Mouse (Mus musculus) thymus, adult 2 months (tissue): ENCODE results near the gene Fgfr2. TPM values are rescaled to one million over a fixed set of nuclear protein-coding genes. Genes with fewer than 3 reads are reported as not detected.

Experiments used
- DNase-seq: peaks from one replicate; pipeline ENCODE4 v3.0.0; 2021
- H3K27ac ChIP-seq: fragments of 200-500 bp; 2 replicates; pipeline ENCODE4 v1.5.1; 2012; ENCODE audit warnings: low read length, control low read depth; ENCODE audit not compliant: control insufficient read depth, insufficient read depth
- H3K27me3 ChIP-seq: fragments of 200-500 bp; 2 replicates; pipeline ENCODE4 v1.6.1; 2012; ENCODE audit warnings: mild to moderate bottlenecking, low read length, moderate library complexity, mixed read lengths; ENCODE audit not compliant: control insufficient read depth, insufficient read depth
- H3K36me3 ChIP-seq: fragments of 200-500 bp; 2 replicates; pipeline ENCODE4 v1.6.1; 2012; ENCODE audit warnings: mild to moderate bottlenecking, low read length, moderate library complexity; ENCODE audit not compliant: control insufficient read depth, insufficient read depth
- H3K4me1 ChIP-seq: fragments of 200-500 bp; replicated peaks from 2 replicates; pipeline ENCODE4 v1.6.1; 2012; ENCODE audit warnings: low read length; ENCODE audit not compliant: control insufficient read depth, insufficient read depth
- H3K4me3 ChIP-seq: fragments of 200-500 bp; 2 replicates; pipeline ENCODE4 v1.5.1; 2012; ENCODE audit warnings: mild to moderate bottlenecking, low read length, control low read depth, moderate library complexity; ENCODE audit not compliant: control insufficient read depth, insufficient read depth
- CTCF ChIP-seq: fragments of 200-500 bp; IDR thresholded peaks from 2 replicates; pipeline ENCODE4 v1.5.1; 2012; ENCODE audit warnings: mild to moderate bottlenecking, control low read depth, low read length, moderate library complexity, borderline replicate concordance; ENCODE audit not compliant: control insufficient read depth, poor library complexity, insufficient read depth; ENCODE audit errors: extremely low read depth
- POLR2A ChIP-seq: fragments of 200-500 bp; IDR thresholded peaks from 2 replicates; pipeline ENCODE4 v1.6.1; 2012; ENCODE audit warnings: mild to moderate bottlenecking, low read length, control low read depth, moderate library complexity; ENCODE audit not compliant: control insufficient read depth, poor library complexity, insufficient read depth; ENCODE audit errors: extremely low read depth
- WGBS: fragments of 180-500 bp; shearing (Covaris S2); methylation state at CpG from one replicate; pipeline ENCODE4 v1.1.7; 2018; 5-methylcytosine and 5-hydroxymethylcytosine counted together
- polyA plus RNA-seq: library from polyadenylated mRNA; depleted of rRNA; stranded (reverse); fragments of >200 nt; gene quantifications from 2 replicates; pipeline ENCODE4 v1.2.3, GENCODE M21; 2012

The Fgfr2 gene
- polyA plus RNA-seq, 1 experiment: 12.1 TPM

DNA sequence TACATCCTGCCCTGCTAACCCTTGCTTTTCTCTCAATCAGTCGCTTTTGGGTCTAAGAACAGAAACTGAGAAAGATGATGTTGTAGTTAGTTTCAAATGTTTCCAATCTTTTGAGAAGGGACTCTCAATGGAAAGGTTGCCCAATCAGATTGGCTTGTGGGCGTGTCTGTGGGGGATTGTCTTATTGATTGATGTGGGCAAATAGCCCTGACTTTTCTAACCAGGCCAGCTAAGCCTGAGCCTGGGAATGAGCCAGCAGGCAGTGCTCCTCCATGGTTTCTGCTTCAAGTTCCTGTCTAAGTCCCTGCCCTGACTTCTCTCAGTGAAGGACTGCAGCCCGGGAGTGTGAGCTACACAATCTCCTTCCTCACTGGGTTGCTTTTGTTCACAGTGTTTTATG is 2133.8 kb downstream of the Fgfr2 start:
- 80% methylated on average over 3 of the region's 3 CpGs for WGBS
- DNase-seq: no peak
- no peaks in the 10 kb centered on the region for H3K4me1 ChIP-seq
- H3K4me3 ChIP-seq: no peak overlapping the region
- H3K36me3 ChIP-seq: no peaks in the 10 kb centered on the region
- H3K27ac ChIP-seq: no peak overlapping the region
- H3K27me3 ChIP-seq: no peaks in the 10 kb centered on the region
- no peak for TF ChIP-seq CTCF
- no peak for TF ChIP-seq POLR2A

DNA sequence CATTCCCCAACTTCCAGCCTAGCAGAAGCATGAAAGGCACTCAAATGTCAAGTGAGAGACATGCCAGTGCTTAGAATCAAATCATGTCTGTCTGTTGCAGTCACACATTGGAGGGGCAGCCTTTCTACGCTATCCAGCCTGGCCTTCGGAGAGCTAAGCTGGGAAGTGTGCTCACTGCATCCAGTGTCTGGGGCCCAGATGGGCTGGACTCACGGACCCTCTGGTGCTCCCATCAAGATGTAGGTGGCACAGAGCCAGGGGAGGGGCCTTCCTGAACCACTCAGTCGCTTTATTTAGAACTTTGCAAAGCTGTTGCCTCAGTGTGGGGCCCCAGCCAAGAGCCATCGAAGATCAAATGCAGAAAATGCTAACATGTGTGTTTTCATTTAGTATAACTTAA is 2135.0 kb downstream of the Fgfr2 start:
- Histone ChIP-seq H3K27ac (no peak overlapping the region), H3K4me3 (no peak overlapping the region), H3K36me3 (no peaks in the 10 kb centered on the region), H3K27me3 (no peaks in the 10 kb centered on the region), H3K4me1 (no peaks in the 10 kb centered on the region)
- 83% methylated on average over 5 of the region's 5 CpGs for WGBS
- DNase-seq: no peak
- no peak for TF ChIP-seq POLR2A
- TF ChIP-seq CTCF: no peak

DNA sequence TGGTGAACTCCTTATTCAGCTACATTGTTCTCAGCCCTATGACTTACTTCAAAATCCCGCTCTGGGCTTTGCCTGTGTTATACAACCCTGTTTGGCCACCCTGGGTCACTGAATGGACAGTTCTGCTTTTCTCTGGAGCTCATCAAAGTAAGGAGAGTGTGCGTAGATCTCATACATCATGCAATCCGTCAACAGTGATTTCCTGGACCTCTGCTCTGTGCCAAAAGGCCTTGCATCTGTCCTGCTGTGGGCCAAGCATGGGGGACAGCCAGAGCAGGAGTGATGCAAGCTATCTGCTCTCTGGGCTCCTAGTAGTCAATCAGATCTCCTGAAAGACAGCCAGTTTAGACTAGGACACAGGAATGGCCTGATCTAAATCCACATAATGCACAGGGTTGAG is 2137.4 kb downstream of the Fgfr2 start:
- Histone ChIP-seq H3K4me3 (no peak overlapping the region), H3K27ac (no peak overlapping the region)
- WGBS: 91% methylated on average over 3 of the region's 3 CpGs

DNA sequence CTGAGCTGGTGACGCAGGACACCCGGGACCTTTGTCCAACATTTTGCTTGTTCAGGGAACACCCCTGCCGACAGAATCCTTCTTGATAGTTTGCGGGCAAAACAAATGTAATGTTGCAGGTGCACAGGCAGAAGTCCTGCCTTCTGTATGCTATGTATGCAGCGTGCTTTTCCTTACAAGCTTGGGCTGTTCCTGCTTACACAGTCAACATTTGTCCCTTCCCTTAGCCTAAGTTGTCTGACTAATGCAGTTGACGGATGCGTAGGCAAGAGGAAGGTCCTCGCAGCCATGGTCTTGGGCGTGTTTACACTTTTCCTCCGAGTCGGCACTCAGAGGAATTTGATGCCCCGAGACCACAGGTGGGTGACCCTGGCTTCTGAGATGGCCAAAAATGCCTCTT is 2138.0 kb downstream of the Fgfr2 start:
- no peak for DNase-seq
- WGBS: 92% methylated on average over 12 of the region's 12 CpGs
- Histone ChIP-seq H3K4me3 (no peak overlapping the region), H3K4me1 (no peaks in the 10 kb centered on the region), H3K36me3 (no peaks in the 10 kb centered on the region), H3K27ac (no peak overlapping the region), H3K27me3 (no peaks in the 10 kb centered on the region)
- TF ChIP-seq POLR2A (no peak), CTCF (no peak)

More for the DNA sequence above, 2137.4 kb downstream of the Fgfr2 start:
- H3K36me3 ChIP-seq: no peaks in the 10 kb centered on the region
- no peak for DNase-seq
- H3K4me1 ChIP-seq: no peaks in the 10 kb centered on the region
- H3K27me3 ChIP-seq: no peaks in the 10 kb centered on the region
- no peak for TF ChIP-seq CTCF
- no peak for TF ChIP-seq POLR2A

DNA sequence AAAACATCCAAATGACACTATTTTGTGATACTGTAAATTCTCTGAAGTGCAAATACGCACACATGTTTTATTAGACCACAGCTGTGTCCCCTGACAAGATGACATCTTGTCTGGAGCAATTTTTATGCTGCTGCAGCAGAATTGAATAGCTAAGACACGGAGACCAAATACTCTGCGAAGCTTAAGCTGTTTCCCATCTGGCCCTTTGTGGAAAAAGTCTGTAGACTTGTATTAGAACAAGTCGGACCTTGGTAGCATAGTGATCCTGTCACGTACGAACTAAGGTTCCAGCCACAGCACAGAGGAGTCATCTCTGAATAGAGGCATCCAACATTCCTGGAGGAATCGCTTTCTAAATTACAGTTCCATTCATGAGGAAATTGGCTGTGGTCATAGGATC is 2138.9 kb downstream of the Fgfr2 start:
- no peaks in the 10 kb centered on the region for H3K4me1 ChIP-seq
- no peak for DNase-seq
- WGBS: 95% methylated on average over 7 of the region's 7 CpGs
- no peaks in the 10 kb centered on the region for H3K36me3 ChIP-seq
- TF ChIP-seq CTCF: no peak
- TF ChIP-seq POLR2A: no peak
- H3K4me3 ChIP-seq: no peak overlapping the region
- H3K27ac ChIP-seq: no peak overlapping the region
- H3K27me3 ChIP-seq: no peaks in the 10 kb centered on the region

DNA sequence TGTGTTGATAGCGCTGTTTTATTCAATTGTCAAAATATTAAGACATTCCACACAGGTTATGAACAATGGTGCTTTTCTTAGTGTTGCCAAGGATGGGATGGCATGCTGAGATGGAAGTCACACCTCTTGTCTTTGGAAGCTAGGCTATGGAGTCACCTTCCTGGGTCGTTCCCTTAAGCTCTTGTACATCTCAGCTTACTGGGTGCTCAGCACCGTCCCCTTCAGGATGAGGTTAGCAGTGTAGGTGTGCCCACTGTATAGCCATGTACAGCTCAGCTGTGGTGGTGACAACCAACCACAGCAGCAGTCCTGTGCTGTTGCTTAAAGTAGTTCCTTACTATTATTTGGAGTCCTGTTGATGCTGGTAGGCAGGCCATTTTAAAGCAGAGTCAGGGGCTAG is 2140.3 kb downstream of the Fgfr2 start:
- no peaks in the 10 kb centered on the region for H3K4me1 ChIP-seq
- TF ChIP-seq CTCF: no peak
- no peak for TF ChIP-seq POLR2A
- H3K36me3 ChIP-seq: no peaks in the 10 kb centered on the region
- WGBS: 72% methylated on average over 3 of the region's 3 CpGs
- no peaks in the 10 kb centered on the region for H3K27me3 ChIP-seq
- H3K4me3 ChIP-seq: no peak overlapping the region
- no peak for DNase-seq
- no peak overlapping the region for H3K27ac ChIP-seq

DNA sequence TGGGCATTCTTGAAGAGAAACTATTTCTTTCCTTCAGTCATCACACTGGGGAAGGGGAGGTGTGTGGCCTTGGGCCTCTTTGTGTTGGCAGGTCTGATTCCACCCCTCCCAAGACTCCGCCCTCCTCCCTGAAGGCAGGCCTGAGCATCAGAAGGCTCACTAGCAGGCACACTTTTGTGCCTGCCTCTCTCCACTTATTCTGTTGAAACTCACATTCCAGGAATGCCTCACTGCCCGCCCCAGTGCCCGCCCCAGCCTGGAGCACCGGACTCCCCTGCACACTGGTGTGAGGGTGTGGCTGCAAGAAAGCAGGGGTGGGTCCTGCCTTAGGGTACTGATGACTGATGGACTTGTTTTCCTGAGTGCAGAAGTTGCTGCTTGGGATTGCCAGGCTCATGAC is 2140.8 kb downstream of the Fgfr2 start:
- Histone ChIP-seq H3K27me3 (no peaks in the 10 kb centered on the region), H3K27ac (no peak overlapping the region), H3K4me1 (no peaks in the 10 kb centered on the region), H3K4me3 (no peak overlapping the region), H3K36me3 (no peaks in the 10 kb centered on the region)
- no peak for DNase-seq
- 83% methylated on average over 4 of the region's 4 CpGs for WGBS
- no peak for TF ChIP-seq CTCF
